Mouse (Mus musculus) spleen, adult 2 months (tissue): ENCODE data around the gene Asb3.

ENCODE experiments used
- CTCF ChIP-seq: fragments of 200-500 bp; IDR thresholded peaks from 2 replicates; pipeline ENCODE4 v1.5.1; 2011; ENCODE audit warnings: mild to moderate bottlenecking, inconsistent platforms; ENCODE audit not compliant: insufficient read depth, insufficient read length, insufficient replicate concordance; ENCODE audit errors: extremely low read depth
- POLR2A ChIP-seq: fragments of 200-500 bp; IDR thresholded peaks from 2 replicates; pipeline ENCODE4 v1.6.1; 2011; ENCODE audit warnings: low read depth, low read length, inconsistent platforms

- TF ChIP-seq CTCF: no peak
- no peak for TF ChIP-seq POLR2A
Measured at GRCm38 (mm10) chr11:31102188-31102587, 217.0 kb downstream of the Asb3 start.
